26 mouse cellular contexts compared by ENCODE assay signal in genomic region chr3:96846985-96847384, GRCm38 (mm10). TPM values are rescaled to one million over a fixed set of nuclear protein-coding genes. Genes with fewer than 3 reads are reported as not detected.
A peak's percentile ranks its signal among the peaks of the same experiment; 100 is the strongest.
DNase-seq lines count a peak whose midpoint lies in the region; ATAC-seq lines count a peak whose summit lies in the region.
"Had no signal": no experiment of that assay in that cellular context is flagged by ENCODE, and none has a peak within 500 bp of the region (broad histone marks: within the 10 kb centered on the region; RNA-seq: fewer than 3 reads in every experiment).

No protein-coding gene starts in this region.

- no peak overlapping the region for H3K27ac ChIP-seq in kidney, embryonic 14.5 days (ENCODE audit: low read depth, low read length)
- H3K27ac ChIP-seq: gastrocnemius, adult 2 months; heart, adult 2 months; hindbrain, embryonic 12.5 days; intestine, embryonic 15.5 days; liver, embryonic 13.5 days; lung, embryonic 15.5 days; macrophage; midbrain, embryonic 13.5 days had no signal

- WGBS in kidney, embryonic 14.5 days, result 88% methylated on average over 12 of the region's 12 CpGs

- H3K4me3 ChIP-seq in kidney, embryonic 14.5 days (ENCODE audit: low read length), result no peak overlapping the region
- H3K4me3 ChIP-seq: gastrocnemius, adult 2 months; heart, adult 2 months; hindbrain, embryonic 12.5 days; intestine, embryonic 15.5 days; liver, embryonic 13.5 days; lung, embryonic 15.5 days; midbrain, embryonic 13.5 days; myocyte had no signal

- peak; percentile 36 for DNase-seq in kidney, adult 18-20 months
- peak; percentile 47 for DNase-seq in thymus, postnatal 0 days (ENCODE audit: low spot score)
- no peak for DNase-seq in thymus, postnatal 10 days (ENCODE audit: low spot score in 2 of 2)
- DNase-seq in naive thymus-derived CD4-positive, alpha-beta T cell, adult 2 months (ENCODE audit: low read depth), result peak; percentile 34
- DNase-seq in right cerebral cortex, postnatal 14 days, result no peak
- DNase-seq in urinary bladder, postnatal 10 days (ENCODE audit: low spot score), result no peak
- DNase-seq: adrenal gland, adult 8-10 months; cerebellum, adult 11 months; forebrain, postnatal 0 days; gastrocnemius, adult 2 months; heart, postnatal 10 days; kidney, postnatal 4 days; left cerebral cortex, postnatal 4 days; liver, embryonic 13.5 days had no signal

- no peak for ATAC-seq in kidney, embryonic 14.5 days (ENCODE audit: low FRiP score, low TSS enrichment)
- ATAC-seq: forebrain, postnatal 0 days; intestine, embryonic 15.5 days; midbrain, embryonic 13.5 days had no signal

- H3K9ac ChIP-seq in kidney, embryonic 14.5 days (ENCODE audit: low read depth, low read length), result no peak overlapping the region
- H3K9ac ChIP-seq: forebrain, postnatal 0 days; hindbrain, embryonic 12.5 days; intestine, embryonic 15.5 days; liver, embryonic 13.5 days; lung, embryonic 15.5 days; midbrain, embryonic 13.5 days had no signal

- no peaks in the 10 kb centered on the region for H3K27me3 ChIP-seq in kidney, embryonic 14.5 days (ENCODE audit: control insufficient read depth, insufficient read depth, low read length)
- H3K27me3 ChIP-seq: hindbrain, embryonic 12.5 days; intestine, embryonic 15.5 days; liver, embryonic 13.5 days; lung, embryonic 15.5 days; midbrain, embryonic 13.5 days had no signal

- H3K36me3 ChIP-seq in kidney, embryonic 14.5 days (ENCODE audit: control insufficient read depth, insufficient read depth, low read length), result no peaks in the 10 kb centered on the region
- H3K36me3 ChIP-seq: G1E; hindbrain, embryonic 12.5 days; intestine, embryonic 15.5 days; liver, embryonic 13.5 days; lung, embryonic 15.5 days; midbrain, embryonic 13.5 days had no signal

- no peak overlapping the region for H3K4me2 ChIP-seq in kidney, embryonic 14.5 days (replicated peaks; ENCODE audit: low read depth, low read length)
- H3K4me2 ChIP-seq: hindbrain, embryonic 12.5 days; intestine, embryonic 15.5 days; liver, embryonic 13.5 days; lung, embryonic 15.5 days; midbrain, embryonic 13.5 days had no signal

- no peaks in the 10 kb centered on the region for H3K9me3 ChIP-seq in kidney, embryonic 14.5 days (ENCODE audit: control insufficient read depth, low read length)
- H3K9me3 ChIP-seq: G1E; hindbrain, embryonic 12.5 days; intestine, embryonic 15.5 days; liver, embryonic 13.5 days; lung, embryonic 15.5 days; midbrain, embryonic 13.5 days had no signal

- peaks cover 4% of the 10 kb centered on the region for H3K4me1 ChIP-seq in kidney, embryonic 14.5 days (ENCODE audit: control insufficient read depth, insufficient read depth, low read length)
- H3K4me1 ChIP-seq: intestine, embryonic 15.5 days; midbrain, embryonic 13.5 days had no signal

RNA-seq across cellular contexts. Expression of gene Cd160, which starts 17.8 kb away (rescaled TPM):
- 0.08 and 0.17 TPM in 2 replicates for polyA plus RNA-seq in kidney, embryonic 14.5 days (2014; fragmentation: Nextera tagmentation; extraction: Ambion mirVana)
- 26.3 and 29.8 TPM in 2 replicates for polyA plus RNA-seq in thymus, postnatal 0 days (2015; fragmentation: Nextera tagmentation; extraction: Ambion mirVana)
- polyA plus RNA-seq: brain, embryonic 14.5 days; embryonic facial prominence, embryonic 11.5 days had no signal

RNA-seq across cellular contexts. Expression of gene Pdzk1, which starts 17.9 kb away (rescaled TPM):
- 36.0 and 63.3 TPM in 2 replicates for polyA plus RNA-seq in kidney, embryonic 14.5 days (2014; fragmentation: Nextera tagmentation; extraction: Ambion mirVana)
- polyA plus RNA-seq in thymus, postnatal 0 days (2015; fragmentation: Nextera tagmentation; extraction: Ambion mirVana), result 1.2 and 1.4 TPM in 2 replicates
- polyA plus RNA-seq: C2C12; embryonic facial prominence, embryonic 11.5 days; macrophage; midbrain, embryonic 13.5 days had no signal

RNA-seq across cellular contexts. Expression of gene Gja5, which starts 57.5 kb away (rescaled TPM):
- polyA plus RNA-seq in kidney, embryonic 14.5 days (2014; fragmentation: Nextera tagmentation; extraction: Ambion mirVana), result 5.6 TPM in 2 replicates
- polyA plus RNA-seq in thymus, postnatal 0 days (2015; fragmentation: Nextera tagmentation; extraction: Ambion mirVana), result 1.5 and 1.8 TPM in 2 replicates
- polyA plus RNA-seq: macrophage had no signal

RNA-seq across cellular contexts. Expression of gene Gpr89, which starts 58.2 kb away (rescaled TPM):
- 47.3 and 50.9 TPM in 2 replicates for polyA plus RNA-seq in kidney, embryonic 14.5 days (2014; fragmentation: Nextera tagmentation; extraction: Ambion mirVana)
- polyA plus RNA-seq in thymus, postnatal 0 days (2015; fragmentation: Nextera tagmentation; extraction: Ambion mirVana), result 34.4 and 39.4 TPM in 2 replicates

Comparison
In these comparisons a context has a peak if more than half of its experiments do, and no peak if none do; other contexts are left out.
1. DNase-seq: peak in kidney, adult 18-20 months (single experiment), thymus, postnatal 0 days (single experiment) and naive thymus-derived CD4-positive, alpha-beta T cell, adult 2 months (single experiment); none in thymus, postnatal 10 days (0 of 2), right cerebral cortex, postnatal 14 days (single experiment) and urinary bladder, postnatal 10 days (single experiment).
2. RNA of gene Cd160, which starts 17.8 kb away (polyA plus RNA-seq): 26.3 to 29.8 TPM in thymus, postnatal 0 days; 0.08 to 0.17 TPM in kidney, embryonic 14.5 days; every median in the first group is over 10 times any median in the second.
3. RNA of gene Pdzk1, which starts 17.9 kb away (polyA plus RNA-seq): 36.0 to 63.3 TPM in kidney, embryonic 14.5 days; 1.2 to 1.4 TPM in thymus, postnatal 0 days; every median in the first group is over 10 times any median in the second.